Mouse (Mus musculus) MEL (cell line): ENCODE data around the gene Inpp4a.

ENCODE experiments used
- CHD1 ChIP-seq: IDR thresholded peaks from 2 replicates; pipeline ENCODE4 v1.6.1; 2012; ENCODE audit warnings: low read depth, mild to moderate bottlenecking, inconsistent platforms, low read length, improper control_type of control experiment
- CTCF ChIP-seq, 3 experiments: IDR thresholded peaks in 2 of 3; conservative IDR thresholded peaks in 1 of 3; 2 replicates each; pipeline ENCODE4 v1.5.1; 2011 to 2012; ENCODE audit warnings: low read length in 3 of 3, low read depth in 2 of 3, mild to moderate bottlenecking in 2 of 3, improper control_type of control experiment in 1 of 3, inconsistent platforms in 1 of 3, mixed read lengths in 1 of 3, moderate library complexity in 1 of 3; ENCODE audit not compliant: control insufficient read depth in 1 of 3, insufficient read depth in 1 of 3, poor library complexity in 1 of 3, severe bottlenecking in 1 of 3
- E2F4 ChIP-seq: IDR thresholded peaks from 2 replicates; pipeline ENCODE4 v1.6.1; 2011; ENCODE audit warnings: low read depth, low read length, improper control_type of control experiment, borderline replicate concordance
- EP300 ChIP-seq, 2 experiments: IDR thresholded peaks; 2 replicates each; pipeline ENCODE4 v1.6.1; 2011; ENCODE audit warnings: improper control_type of control experiment in 2 of 2, low read length in 2 of 2, low read depth in 1 of 2, mild to moderate bottlenecking in 1 of 2
- GATA1 ChIP-seq: IDR thresholded peaks from 2 replicates; pipeline ENCODE4 v1.6.1; 2011; ENCODE audit warnings: low read depth, low read length, improper control_type of control experiment
- HCFC1 ChIP-seq: IDR thresholded peaks from 2 replicates; pipeline ENCODE4 v1.6.1; 2012; ENCODE audit warnings: low read depth, mild to moderate bottlenecking, inconsistent platforms, low read length, improper control_type of control experiment, moderate library complexity
- MAZ ChIP-seq: IDR thresholded peaks from 2 replicates; pipeline ENCODE4 v1.6.1; 2012; ENCODE audit warnings: low read depth, mild to moderate bottlenecking, inconsistent platforms, low read length, improper control_type of control experiment
- NRF1 ChIP-seq: IDR thresholded peaks from 2 replicates; pipeline ENCODE4 v1.6.1; 2014; ENCODE audit warnings: low read depth, mild to moderate bottlenecking, inconsistent platforms, low read length, improper control_type of control experiment, moderate library complexity; ENCODE audit not compliant: poor library complexity, insufficient read depth, severe bottlenecking
- POLR2A ChIP-seq, 2 experiments: IDR thresholded peaks; 2 replicates each; pipeline ENCODE4 v1.6.1; 2011 to 2012; ENCODE audit warnings: low read length in 2 of 2, mild to moderate bottlenecking in 2 of 2, control low read depth in 1 of 2, improper control_type of control experiment in 1 of 2, low read depth in 1 of 2, moderate library complexity in 1 of 2; ENCODE audit not compliant: control insufficient read depth in 1 of 2, insufficient read depth in 1 of 2, poor library complexity in 1 of 2
- TBP ChIP-seq: IDR thresholded peaks from 2 replicates; pipeline ENCODE4 v1.8.0; 2011; ENCODE audit warnings: low read depth, low read length, improper control_type of control experiment
- ZC3H11A ChIP-seq: IDR thresholded peaks from 2 replicates; pipeline ENCODE4 v1.6.1; 2012; ENCODE audit warnings: low read depth, mild to moderate bottlenecking, inconsistent platforms, low read length, improper control_type of control experiment
- ZNF384 ChIP-seq: IDR thresholded peaks from 2 replicates; pipeline ENCODE4 v1.6.1; 2012; ENCODE audit warnings: low read depth, mild to moderate bottlenecking, inconsistent platforms, low read length, improper control_type of control experiment

- TF ChIP-seq E2F4 (no peak), MAZ (no peak), HCFC1 (no peak), ZNF384 (no peak), TBP (no peak), CTCF (IDR thresholded peaks at IDR 0.05 in 2 of 3, conservative IDR thresholded peaks at IDR 0.05 in 1 of 3; ENCODE audit: control insufficient read depth in 1 of 3, insufficient read depth in 1 of 3, low read depth in 2 of 3, low read length in 3 of 3, poor library complexity in 1 of 3, severe bottlenecking in 1 of 3) (no peak), CHD1 (no peak), EP300 (IDR thresholded peaks at IDR 0.05; ENCODE audit: low read depth in 1 of 2, low read length in 2 of 2) (no peak), NRF1 (no peak), ZC3H11A (no peak), GATA1 (no peak), POLR2A (IDR thresholded peaks at IDR 0.05; ENCODE audit: control insufficient read depth in 1 of 2, insufficient read depth in 1 of 2, low read depth in 1 of 2, low read length in 2 of 2, poor library complexity in 1 of 2) (no peak)
Observed at GRCm38 (mm10) chr1:37308021-37308742, 8.5 kb downstream of the Inpp4a start.
